Mouse (Mus musculus) heart, postnatal 36 days (tissue): Measurements from ENCODE around the gene 1110051M20Rik. TPM values are rescaled to one million over a fixed set of nuclear protein-coding genes. Genes with fewer than 3 reads are reported as not detected.

ENCODE experiments used
- DNase-seq, 2 experiments: peaks; one replicate each; pipeline ENCODE4 v3.0.0; 2021 to 2022
- intact Hi-C: fragments of 180-260 bp; cut with DNase I; formaldehyde crosslinking; loops from one replicate; pipeline ENCODE4 v1.15.1; 2025
- total RNA-seq, 2 experiments: library from RNA; stranded (reverse); gene quantifications; 2 replicates each; pipeline ENCODE4 v1.2.3; 2021

Gene 1110051M20Rik
- total RNA-seq, 2 experiments from 2014 or later, result 9.4 to 12.1 TPM

DNA sequence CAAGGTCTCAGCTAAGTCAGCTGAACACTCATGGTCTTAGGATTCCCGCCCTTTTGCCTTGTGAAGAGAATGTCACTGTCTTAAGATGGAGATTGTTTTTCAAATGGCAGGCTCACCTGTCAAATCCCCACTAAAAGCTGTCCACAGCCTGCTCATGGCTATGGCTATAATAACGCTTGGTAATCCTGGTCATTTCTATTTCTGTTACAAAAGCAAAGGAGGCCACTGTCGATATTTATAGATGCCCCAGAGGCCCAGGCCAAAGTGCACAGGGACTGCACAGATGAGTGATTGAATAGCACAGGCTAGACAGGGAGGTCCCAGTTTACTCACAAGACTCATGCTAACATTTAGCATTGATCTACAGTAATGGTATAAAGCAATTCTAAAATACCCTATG lies 15.4 kb downstream of the 1110051M20Rik start:
- no peak for DNase-seq
- intact Hi-C loops, result no loop called here

DNA sequence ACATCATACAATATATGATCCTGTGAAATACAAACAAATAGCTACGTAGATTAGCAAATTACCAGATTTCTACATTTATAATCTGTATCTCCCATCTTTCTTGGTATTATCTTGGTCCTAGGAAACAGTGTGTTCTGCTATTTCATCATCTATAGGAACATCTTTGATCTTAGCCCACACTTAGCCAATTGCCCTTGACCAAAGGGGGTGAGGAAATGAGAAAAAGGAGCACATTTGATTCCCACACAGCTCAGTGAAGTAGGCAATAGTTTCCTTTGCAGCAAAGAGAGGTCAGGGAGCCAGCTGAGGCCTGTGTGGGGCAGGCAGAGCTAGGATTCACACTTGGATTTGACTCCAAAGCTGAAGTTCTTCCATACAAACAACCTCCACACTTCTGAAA lies 18.2 kb downstream of the 1110051M20Rik start:
- intact Hi-C loops, result no loop called here

DNA sequence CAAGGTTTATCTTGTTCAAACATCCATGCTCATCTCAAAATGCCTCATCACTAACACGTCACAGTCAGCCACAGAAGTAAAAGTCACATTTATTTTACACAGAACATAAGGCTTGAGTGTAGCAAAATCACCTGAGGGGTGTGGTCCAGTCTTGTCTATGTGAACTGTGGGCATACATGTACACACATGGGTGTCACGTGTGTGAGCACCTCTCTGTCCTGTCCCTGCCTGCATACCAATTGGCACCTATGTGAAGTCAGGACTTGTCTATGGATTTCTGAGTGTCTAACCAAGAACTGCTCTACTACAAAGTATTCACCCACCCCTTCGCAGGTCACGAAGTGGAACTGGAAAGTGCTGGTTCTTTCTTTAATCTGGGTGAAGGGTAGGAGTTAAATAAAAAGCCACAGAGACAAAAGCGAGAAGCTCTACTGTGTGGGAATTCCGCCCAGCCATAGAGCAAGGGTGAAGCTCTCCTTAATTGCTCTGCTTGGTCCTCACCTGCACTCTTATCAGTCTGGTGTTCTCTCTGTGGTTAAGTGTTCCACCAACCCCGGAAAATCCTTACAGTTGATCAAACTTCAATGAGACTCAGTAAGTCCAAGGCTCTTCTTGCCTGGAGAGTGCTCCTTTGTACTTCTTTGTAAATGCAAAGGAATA lies 20.3 kb downstream of the 1110051M20Rik start:
- intact Hi-C loops, result no loop called here

More for the DNA sequence above, 18.2 kb downstream of the 1110051M20Rik start:
- no peak for DNase-seq

DNA sequence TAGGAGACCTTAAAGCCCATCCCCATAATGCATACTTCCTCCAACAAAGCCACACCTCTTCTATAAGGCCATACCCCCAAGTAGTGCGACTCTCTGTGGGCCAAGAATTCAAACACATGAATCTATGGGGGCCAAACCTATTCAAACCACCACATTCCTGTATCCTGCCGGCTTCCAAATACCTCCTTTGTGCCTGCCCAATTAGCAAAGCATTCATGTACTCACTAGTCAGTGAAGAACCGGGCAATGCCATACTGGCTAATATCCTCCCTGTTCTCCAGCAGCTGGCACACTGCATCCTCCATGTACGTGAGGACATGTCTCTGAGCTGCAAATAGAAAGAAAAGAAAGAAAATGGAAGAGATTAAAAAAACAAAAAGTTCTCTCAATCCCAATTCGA lies 22.9 kb downstream of the 1110051M20Rik start:
- intact Hi-C loops, result no loop called here
- no peak for DNase-seq

More for the DNA sequence above, 20.3 kb downstream of the 1110051M20Rik start:
- no peak for DNase-seq

DNA sequence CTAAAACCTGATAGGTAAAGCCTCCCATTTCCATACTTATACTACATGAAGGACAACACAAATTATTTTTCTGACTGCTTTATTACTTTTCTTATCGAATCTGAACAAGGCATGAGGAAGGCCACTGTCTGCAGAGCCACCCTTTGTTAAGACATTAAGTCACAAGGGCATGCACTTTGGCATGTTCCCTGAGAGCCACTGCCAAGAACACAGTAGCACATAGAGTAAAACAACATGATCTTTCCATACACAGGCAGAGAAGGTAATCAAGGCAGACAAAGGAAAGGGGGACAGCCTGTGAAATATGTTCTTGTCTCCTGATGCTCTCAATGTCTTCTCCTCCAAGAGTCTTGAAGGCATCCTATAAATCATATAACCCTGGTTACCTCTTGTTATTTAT lies 30.7 kb downstream of the 1110051M20Rik start:
- peak in 1 of 2 experiments; percentile 13 for DNase-seq
- intact Hi-C loops, result no loop called here

DNA sequence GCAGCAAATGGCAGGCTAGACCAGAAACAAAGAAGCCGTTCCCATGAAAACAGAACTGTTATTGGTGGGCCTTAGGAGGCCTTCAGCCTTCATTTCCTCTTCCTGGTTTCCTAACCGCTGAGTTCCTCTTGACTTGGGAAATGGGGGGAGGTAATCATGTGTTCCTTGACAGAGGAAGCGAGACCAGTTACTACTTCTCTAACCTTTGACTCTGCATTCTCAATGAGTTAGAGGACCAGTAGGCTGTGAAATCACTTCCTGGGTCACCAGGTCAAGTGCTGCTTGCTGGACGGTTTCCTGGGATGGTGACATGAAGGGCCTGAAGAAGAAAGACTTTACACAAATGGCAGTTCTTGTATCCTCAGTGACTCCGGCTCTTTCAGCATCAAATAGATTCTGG lies 32.1 kb downstream of the 1110051M20Rik start:
- no peak for DNase-seq
- intact Hi-C loops, result no loop called here

DNA sequence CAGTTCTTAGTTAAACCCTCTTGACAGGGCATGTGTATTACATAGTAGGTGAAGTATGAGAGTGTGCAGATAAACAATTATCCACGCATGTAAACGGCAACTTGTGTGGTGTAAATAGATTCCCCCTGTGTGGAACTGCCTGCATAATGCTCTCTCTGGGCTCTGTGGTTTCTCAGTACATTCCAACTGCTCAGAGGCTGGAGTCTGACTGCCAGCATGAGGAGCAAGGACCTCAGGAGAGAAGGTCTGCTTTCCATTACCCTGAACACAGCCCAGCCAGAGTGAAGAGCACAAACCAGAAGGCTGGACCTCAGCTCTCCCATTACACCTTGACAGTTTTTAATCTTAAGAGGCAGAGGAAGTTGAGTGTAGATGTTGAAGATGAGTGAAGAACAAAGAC lies 33.0 kb downstream of the 1110051M20Rik start:
- DNase-seq, result no peak

DNA sequence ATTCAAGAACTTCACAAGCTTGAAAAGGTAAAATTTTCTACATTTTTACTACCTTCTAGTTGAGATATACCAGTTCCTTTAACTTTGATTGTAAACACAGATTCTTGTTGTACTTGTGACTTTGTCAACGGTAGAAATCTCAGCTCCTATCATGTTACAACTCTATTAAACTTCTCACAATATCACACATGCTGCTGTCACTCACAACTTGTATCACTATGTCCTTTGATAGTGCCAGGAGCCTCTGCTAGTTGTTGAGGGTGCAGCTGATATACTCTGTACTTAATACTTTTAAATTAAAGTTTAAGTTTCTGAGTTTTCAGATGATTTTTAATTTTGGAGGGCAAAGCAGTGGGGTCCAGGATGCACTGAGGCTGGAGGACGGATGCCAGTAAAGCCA lies 36.5 kb downstream of the 1110051M20Rik start:
- intact Hi-C loops, result no loop called here

More for the DNA sequence above, 33.0 kb downstream of the 1110051M20Rik start:
- intact Hi-C loops, result no loop called here

DNA sequence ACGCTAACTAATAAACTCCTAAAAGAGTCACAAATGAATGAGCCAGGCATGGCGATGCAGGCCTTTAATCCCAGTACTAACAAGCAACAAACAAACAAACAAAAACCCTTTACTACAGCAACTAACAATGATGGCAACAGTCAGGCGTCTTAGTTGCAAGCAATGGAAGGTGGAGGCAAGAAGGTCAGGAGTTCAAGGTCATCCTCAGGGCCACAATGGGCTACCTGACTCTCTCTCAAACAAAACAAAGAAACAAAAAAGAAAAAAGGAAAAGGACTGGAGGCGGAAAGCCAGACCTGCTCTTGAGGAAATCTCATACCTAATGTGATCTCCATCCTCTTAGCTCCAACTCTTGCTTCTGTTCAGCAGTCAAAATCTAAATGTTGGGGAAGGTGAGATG lies 39.4 kb downstream of the 1110051M20Rik start:
- intact Hi-C loops, result no loop called here
- no peak for DNase-seq

More for the DNA sequence above, 36.5 kb downstream of the 1110051M20Rik start:
- no peak for DNase-seq

DNA sequence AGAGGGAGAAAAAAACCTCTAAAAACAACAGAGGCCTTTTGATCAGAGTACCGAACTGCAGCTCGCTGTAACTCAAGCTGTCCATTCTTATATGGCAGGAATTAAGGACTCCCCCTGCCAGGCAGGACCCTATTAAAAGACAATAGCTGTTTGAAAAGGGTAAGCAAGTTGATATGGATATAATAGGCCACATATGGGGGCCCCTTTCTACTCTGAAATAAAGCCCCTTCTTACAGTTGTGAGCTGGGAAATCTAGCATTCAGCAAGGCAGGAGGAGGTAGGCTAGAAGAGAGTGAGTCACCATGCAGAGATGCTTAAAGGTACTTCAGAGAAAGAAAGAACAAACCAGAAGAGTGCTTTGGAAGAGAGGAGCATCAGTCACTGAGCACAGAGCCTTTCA lies 44.8 kb downstream of the 1110051M20Rik start:
- intact Hi-C loops, result no loop called here
- no peak for DNase-seq

DNA sequence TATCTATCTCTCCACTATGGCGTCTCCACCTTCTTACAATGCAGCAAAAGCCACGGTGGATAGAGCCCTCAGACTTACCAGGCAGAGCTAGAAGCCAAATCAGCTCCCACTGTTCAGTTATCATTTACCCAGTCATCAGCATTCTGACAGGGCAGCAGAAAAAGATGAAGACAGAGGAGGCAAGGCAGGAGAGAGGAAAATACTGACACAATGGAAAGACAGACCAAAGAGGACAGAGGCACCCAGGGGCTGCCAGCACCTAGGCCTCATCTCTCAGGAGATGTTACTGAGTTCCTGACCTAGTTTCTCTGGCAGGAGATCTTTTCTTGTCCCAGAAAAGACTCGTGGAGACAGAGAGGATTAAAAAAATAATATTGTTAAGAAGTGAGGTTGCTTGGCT lies 45.3 kb downstream of the 1110051M20Rik start:
- intact Hi-C loops, result no loop called here
- DNase-seq, result no peak

DNA sequence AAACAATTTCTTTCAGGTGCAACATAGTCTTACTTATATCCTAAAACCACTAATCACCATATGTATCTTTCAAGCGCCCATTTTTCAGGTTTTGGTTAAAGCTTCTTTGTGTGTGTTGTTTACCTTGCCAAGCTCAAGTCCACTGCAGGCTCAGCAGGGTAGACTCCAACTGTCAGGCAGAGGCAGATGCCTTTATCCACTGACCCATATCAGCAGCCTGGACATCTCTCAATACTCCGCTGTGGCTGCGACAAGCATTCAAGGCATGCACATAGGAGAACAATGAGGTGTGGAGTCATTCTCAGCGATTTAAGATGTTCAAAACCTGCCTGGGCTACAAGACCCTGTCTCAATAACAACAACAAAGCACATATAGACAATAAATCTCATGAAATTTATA lies 50.4 kb downstream of the 1110051M20Rik start:
- intact Hi-C loops, result no loop called here
- DNase-seq, result no peak

DNA sequence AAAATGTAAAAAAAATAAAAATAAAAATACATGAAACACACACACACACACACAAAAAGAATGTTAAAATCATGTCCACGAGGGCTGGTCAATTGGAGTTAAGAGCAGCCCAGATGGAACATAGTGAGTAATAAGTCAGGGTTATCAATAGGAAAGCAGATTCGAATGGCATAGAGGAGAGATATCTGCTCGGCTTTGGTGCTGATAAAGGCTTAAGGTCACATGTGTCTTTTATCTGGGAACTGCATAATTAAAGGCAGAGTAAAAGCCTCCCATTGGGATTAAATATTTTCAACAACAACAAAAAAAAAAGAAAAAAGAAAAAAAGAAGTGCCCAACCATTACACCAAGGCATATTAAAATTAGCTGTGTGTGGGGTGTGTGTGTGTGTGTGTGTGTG lies 55.8 kb downstream of the 1110051M20Rik start:
- DNase-seq, result no peak
- intact Hi-C loops, result no loop called here

DNA sequence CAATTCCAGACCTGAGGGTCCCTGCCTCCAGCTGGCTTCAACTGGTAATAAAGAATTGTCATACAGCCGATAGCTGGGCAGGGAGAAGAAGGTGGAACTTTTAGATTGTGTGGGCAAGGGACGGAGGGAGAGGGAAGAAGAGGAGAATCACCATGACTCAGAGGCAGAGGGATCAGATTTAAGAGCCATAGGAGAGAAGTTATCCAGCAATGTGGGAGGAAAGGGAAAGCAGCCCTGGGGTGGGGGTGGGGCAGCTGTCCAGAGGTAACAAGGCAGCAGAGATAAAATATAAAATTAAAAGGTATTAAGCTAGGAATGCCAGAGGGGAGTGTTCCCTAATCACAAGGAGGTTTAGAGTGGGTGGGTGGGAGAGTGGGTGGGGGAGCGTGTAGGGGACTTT lies 56.2 kb downstream of the 1110051M20Rik start:
- intact Hi-C loops, result no loop called here
- DNase-seq, result no peak

DNA sequence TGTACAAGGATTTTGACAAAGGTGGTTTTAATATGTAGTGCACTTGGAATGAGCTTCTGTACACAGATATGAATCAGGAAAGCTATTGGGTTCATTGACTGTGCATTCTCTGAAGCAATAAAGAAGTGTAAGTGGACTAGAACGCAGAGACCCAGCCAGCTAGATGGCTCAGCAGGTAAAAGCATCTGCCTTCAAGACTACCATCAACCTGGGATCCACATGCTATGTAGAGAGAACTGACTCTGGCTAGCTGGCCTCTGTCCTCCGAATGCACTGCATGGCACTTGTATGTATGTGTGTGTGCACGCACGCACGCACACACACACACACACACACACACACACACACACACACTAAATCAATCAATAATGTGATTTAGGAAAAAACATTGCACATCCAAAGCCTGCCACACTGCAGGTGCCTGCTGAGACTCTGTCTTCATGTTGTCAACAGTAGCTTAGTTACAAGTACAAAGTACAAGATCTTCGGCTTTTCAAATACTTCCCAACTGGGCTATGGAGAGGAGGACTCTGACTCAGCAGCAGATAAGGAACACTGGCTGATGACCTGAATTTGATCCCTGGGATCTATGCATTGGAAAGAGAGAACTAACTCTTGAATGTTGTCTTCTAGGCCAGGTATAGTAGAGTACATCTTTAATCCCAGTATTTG lies 57.1 kb downstream of the 1110051M20Rik start:
- intact Hi-C loops, result no loop called here
- no peak for DNase-seq

DNA sequence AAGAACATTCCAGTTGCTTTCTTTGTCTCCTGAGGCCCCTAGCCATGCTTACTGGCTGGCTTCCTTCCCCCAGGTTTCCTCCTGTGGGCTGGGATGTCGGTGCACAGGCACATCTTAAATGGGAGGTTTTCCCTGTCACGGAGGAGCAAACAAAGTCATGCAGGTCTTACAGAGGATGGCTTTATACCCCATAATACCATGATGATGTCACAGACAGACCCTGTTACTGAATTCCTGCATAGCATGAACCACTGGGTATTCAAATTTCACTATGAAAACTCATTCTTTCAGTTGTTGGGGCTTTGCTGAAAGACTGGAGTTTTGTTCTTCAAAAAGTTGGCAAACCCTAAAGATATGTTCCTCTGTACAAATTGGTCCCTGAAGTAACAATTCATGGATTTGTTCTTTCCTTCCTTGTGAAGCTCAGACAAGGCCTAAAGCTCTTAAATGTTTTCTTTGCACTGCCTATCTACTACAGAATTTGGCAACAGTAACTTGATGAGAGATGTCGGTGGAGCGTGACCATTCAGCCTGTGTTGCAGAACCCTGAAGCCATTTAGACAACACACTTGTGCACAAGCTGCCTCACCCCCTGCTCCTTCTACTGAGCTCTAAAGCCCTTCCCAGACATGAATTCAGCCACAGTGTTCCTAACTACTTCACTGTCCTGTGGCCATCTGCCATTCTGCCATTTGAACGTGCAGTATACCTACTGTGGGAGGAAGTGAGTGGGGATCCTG lies 57.8 kb downstream of the 1110051M20Rik start:
- intact Hi-C loops, result no loop called here
- DNase-seq, result no peak

DNA sequence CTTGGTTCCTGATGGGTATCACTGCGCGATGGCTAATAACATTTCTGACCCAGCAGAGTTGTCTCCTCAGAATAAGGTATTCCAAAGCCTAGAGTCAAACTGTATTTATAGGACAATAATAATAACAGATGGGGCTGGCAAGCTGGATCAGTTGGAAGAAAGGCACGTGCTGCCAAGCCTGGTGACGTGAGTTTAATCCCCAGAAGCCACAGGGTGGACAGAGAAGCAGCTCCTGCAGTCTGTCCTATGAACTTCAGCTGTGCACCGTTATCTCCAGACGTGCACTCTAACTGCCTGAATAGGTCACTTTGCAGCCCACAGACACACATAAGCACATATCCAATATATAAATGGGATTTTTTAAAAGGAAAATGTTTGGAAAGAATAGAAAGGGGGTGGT lies 61.2 kb downstream of the 1110051M20Rik start:
- intact Hi-C loops, result loop anchor here (5.0 kb wide), 1 partner anchor 96 kb away; no protein-coding TSS in a partner anchor
- no peak for DNase-seq

DNA sequence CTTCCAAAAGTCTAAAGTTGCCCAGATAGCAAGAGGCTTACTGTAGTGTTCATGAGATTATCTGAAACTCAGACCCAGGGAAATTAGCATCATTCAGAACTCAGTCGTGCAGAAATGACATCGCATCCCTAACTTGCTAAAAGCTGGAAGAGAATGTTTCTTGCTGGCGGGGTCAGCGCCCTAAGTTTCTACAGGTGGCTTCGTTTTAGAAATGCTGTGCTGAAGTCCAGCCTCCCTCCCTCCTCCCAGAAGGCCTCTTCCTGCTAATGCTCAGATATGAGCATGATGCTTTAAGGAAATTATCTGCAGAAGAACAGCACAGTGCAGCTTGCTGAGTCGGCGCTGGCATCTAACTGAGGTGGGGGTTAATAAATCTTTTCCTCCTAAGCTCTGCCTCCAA lies 67.5 kb downstream of the 1110051M20Rik start:
- intact Hi-C loops, result no loop called here

DNA sequence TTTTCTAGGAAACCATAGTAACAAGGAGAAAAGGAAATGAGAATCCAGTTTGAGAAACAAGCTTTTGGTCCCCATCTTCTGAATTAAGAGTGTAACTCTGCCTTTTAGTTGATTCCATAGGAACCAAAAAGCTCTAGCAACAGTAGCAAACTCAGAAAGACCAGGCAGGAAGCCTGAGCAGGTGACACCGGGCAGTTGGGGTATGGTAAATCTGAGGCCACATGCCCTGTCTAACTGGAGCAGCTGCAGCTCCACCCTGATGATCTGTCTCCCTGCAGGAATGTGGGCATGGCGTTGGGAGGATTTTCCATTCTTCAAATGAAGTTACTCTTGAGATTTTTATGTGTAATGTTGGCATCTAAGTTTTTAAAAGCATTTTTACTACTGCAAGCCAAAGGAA lies 74.2 kb downstream of the 1110051M20Rik start:
- no peak for DNase-seq
- intact Hi-C loops, result no loop called here

More for the DNA sequence above, 67.5 kb downstream of the 1110051M20Rik start:
- DNase-seq, result no peak

DNA sequence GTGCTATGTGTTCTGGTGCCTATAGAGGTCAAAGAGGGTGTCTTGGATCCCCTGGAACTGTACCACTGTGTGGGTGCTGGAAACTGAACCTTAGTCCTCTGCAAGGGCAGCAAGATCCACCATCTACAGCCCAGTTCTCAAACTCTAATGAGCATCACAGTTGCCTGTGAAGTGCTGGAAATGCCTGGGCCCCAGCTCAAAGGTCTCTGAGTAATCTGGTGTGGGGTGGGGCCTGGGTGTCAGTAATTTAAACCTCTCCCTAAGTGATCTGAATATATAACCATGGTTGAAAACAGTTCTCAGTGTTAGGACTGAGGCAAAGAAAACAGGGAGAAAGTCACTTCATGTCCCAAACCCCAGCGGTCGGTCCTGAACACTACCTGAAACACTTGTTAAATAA lies 81.2 kb downstream of the 1110051M20Rik start:
- intact Hi-C loops, result no loop called here
- DNase-seq, result no peak

DNA sequence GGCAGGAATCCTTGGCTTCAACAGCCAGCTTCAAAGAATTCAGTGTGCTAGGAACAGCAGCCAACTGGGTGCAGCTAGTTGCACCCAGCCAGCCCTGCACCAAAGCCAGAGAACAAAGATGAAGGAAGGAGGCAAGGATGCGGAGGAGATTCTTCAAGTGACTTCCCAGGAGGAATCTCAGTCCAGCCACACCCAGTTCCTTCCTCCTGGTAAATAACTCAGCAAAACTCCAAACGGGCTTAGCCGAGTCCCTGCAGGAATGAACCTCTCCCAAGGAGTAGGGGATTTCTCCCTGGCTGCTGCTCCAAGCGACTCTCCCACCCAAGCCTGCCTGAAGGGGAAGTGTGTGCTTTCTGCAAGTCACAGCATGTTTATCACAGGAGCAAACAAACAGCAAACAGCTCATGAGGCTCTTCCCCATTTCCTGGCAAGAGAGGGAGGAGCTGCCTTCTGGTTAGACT lies 83.4 kb downstream of the 1110051M20Rik start:
- intact Hi-C loops, result no loop called here
- DNase-seq, result peak; percentile 13 to 48
